Mouse (Mus musculus) olfactory bulb, adult 2 months (tissue): ENCODE measurements at regions not wholly inside any gene's neighbourhood (a gene's known extent, or its start where the extent isn't known, plus 50 kb on each side); places are given as distances from the start of the nearest gene placed in this dataset.

Experiments
- H3K27ac ChIP-seq: fragments of 200-500 bp; 2 replicates; pipeline ENCODE4 v1.5.1; 2012; ENCODE audit warnings: low read depth, low read length; ENCODE audit not compliant: insufficient read depth
- H3K4me1 ChIP-seq: fragments of 200-500 bp; 2 replicates; pipeline ENCODE4 v1.6.1; 2012; ENCODE audit warnings: low read length; ENCODE audit not compliant: control insufficient read depth, insufficient read depth
- H3K4me3 ChIP-seq: fragments of 200-500 bp; 2 replicates; pipeline ENCODE4 v1.5.1; 2012; ENCODE audit warnings: mild to moderate bottlenecking, low read depth, low read length, moderate library complexity; ENCODE audit not compliant: insufficient read depth
- CTCF ChIP-seq: fragments of 200-500 bp; IDR thresholded peaks from 2 replicates; pipeline ENCODE4 v1.5.1; 2012; ENCODE audit warnings: low read depth, mild to moderate bottlenecking, low read length, moderate library complexity; ENCODE audit not compliant: insufficient read depth
- POLR2A ChIP-seq: fragments of 200-500 bp; IDR thresholded peaks from 2 replicates; pipeline ENCODE4 v1.6.1; 2012; ENCODE audit warnings: mild to moderate bottlenecking, low read depth, low read length, moderate library complexity; ENCODE audit not compliant: insufficient read depth
- WGBS: fragments of 180-500 bp; shearing (Covaris S2); methylation state at CpG from one replicate; pipeline ENCODE4 v1.1.7; 2018; 5-methylcytosine and 5-hydroxymethylcytosine counted together

DNA sequence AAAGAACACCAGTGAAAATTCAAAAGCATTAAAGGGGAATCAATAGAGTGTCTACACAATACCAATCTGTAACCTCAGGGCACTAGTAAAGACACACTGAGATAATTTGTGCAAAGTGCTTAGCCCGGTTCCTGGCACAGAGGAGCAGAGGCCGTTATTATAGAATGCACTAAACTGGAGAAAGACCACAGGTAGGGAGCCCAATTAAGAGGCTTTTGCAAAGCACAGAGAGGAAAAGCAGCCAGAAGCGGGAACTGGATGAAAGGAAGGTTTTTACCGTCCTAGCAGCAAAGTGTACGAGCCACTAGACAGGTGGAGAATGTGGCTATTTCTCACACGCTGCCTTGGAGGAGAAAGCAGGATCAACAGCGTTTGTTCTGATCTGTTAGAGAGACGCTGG is 518.9 kb upstream of the Nox3 start:
- TF ChIP-seq POLR2A (no peak), CTCF (no peak)
- 76% methylated on average over 8 of the region's 8 CpGs for WGBS
- Histone ChIP-seq H3K4me3 (no peak overlapping the region), H3K4me1 (no peaks in the 10 kb centered on the region), H3K27ac (no peak overlapping the region)

GRCm38 (mm10) chr17:4216203-4216602 is 520.1 kb upstream of the Nox3 start:
- Histone ChIP-seq H3K27ac (no peak overlapping the region), H3K4me1 (peaks cover 2% of the 10 kb centered on the region; the same call in 1 of the 2 replicates), H3K4me3 (no peak overlapping the region)
- TF ChIP-seq POLR2A (no peak), CTCF (no peak)
- WGBS, result 73% methylated on average over 4 of the region's 4 CpGs

DNA sequence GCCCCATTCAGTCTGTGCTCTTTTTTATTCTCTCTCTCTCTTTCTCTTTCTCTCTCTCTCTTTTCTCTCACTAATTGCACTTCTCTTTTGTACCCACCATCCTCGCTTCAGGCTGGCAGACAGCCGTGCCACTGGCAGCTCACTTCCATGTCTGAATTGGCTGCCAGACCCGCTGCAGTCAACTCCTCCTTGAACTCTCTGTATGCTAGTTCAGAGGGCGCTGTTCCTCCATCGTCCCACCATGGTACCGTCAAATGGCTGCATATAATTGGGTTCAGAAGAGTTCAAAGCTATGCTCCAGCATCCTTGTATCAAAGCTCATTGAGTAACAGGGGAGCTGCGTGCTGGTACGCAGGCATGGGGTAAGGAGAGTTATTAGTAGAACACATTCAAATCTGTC is 520.7 kb upstream of the Nox3 start:
- 57% methylated on average over 8 of the region's 8 CpGs for WGBS
- H3K4me3 ChIP-seq, result no peak overlapping the region
- no peak for TF ChIP-seq CTCF
- TF ChIP-seq POLR2A, result no peak

DNA sequence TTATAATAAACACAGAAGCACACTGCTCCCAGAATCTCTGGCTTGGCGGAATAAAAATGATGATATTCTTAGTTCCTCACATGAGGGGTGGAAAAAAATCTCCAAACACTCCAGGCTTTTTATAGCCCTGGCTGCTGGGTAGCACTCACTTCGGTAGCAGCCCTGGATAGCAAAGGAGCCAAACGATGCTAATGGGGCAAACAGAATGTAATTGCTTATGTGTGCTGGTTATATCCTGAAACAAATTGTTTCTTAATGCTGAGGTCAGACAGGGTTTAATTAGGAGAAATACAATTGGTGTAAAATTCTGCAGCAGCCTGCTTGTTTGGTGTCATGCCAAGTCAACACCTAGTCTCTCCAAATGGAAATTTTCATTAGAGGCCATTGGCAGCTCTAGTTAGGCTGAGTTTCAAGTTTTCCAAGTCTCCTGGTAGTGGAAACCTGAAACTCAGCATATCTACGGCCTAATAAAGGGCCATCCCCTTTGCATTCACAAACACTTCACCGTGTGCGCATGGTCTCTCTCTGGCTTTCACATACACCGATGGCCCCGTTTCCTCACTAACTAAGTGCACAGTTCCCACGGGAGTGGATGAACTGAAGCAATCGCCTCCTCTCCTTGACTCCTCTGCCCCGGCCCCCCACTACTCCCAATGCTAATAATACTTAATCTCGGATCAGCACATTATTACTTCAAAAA is 524.8 kb upstream of the Nox3 start:
- WGBS, result 57% methylated on average over 12 of the region's 12 CpGs
- no peak overlapping the region for H3K27ac ChIP-seq
- peaks cover 2% of the 10 kb centered on the region; the same call in 1 of the 2 replicates for H3K4me1 ChIP-seq
- TF ChIP-seq CTCF, result no peak
- no peak overlapping the region for H3K4me3 ChIP-seq

More for the DNA sequence above, 520.7 kb upstream of the Nox3 start:
- H3K4me1 ChIP-seq, result peaks cover 2% of the 10 kb centered on the region; the same call in 1 of the 2 replicates
- no peak overlapping the region for H3K27ac ChIP-seq

- no peak for TF ChIP-seq POLR2A
- TF ChIP-seq CTCF, result no peak
- WGBS, result 77% methylated on average over 10 of the region's 10 CpGs
- Histone ChIP-seq H3K4me3 (no peak overlapping the region), H3K4me1 (peaks cover 5% of the 10 kb centered on the region; the same call in 1 of the 2 replicates), H3K27ac (no peak overlapping the region)
Observed at GRCm38 (mm10) chr17:4227889-4228288, 531.8 kb upstream of the Nox3 start.

GRCm38 (mm10) chr17:4229969-4230368 is 533.9 kb upstream of the Nox3 start:
- Histone ChIP-seq H3K27ac (no peak overlapping the region), H3K4me3 (no peak overlapping the region), H3K4me1 (peaks cover 8% of the 10 kb centered on the region; the same call in 1 of the 2 replicates)
- 78% methylated on average over 2 of the region's 2 CpGs for WGBS
- TF ChIP-seq CTCF (no peak), POLR2A (no peak)

- Histone ChIP-seq H3K4me3 (no peak overlapping the region), H3K27ac (no peak overlapping the region), H3K4me1 (no peaks in the 10 kb centered on the region)
- whole genome bisulfite sequencing, result 96% methylated on average over 2 of the region's 2 CpGs
- no peak for TF ChIP-seq CTCF
- no peak for TF ChIP-seq POLR2A
Observed at GRCm38 (mm10) chr17:4250476-4250875, 554.4 kb upstream of the Nox3 start.

GRCm38 (mm10) chr17:4265471-4265870 is 569.4 kb upstream of the Nox3 start:
- H3K27ac ChIP-seq, result no peak overlapping the region
- no peak overlapping the region for H3K4me3 ChIP-seq
- H3K4me1 ChIP-seq, result no peaks in the 10 kb centered on the region
- 59% methylated on average over 6 of the region's 6 CpGs for WGBS
- TF ChIP-seq CTCF (no peak), POLR2A (no peak)

DNA sequence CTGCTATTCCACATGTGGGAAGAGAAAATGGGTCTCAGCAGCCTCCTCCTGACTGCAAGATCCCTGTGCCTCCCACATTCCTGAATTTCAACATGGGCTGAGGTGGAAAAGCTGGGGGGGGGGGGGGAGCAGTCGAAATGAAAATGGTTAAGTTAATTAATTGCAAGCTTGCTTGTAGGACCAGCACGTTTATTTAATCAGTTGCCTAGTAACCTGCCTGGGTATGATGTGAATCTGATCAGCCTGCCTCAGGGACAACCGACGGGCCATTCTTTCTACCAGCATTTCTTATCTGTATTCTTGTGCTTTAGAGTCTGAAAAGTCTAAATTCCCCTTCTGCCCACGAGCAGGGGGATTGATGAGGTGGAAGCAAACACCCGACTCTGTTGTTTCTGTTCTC is 569.9 kb upstream of the Nox3 start:
- 35% methylated on average over 6 of the region's 6 CpGs for WGBS
- H3K27ac ChIP-seq, result no peak overlapping the region
- TF ChIP-seq POLR2A, result no peak
- TF ChIP-seq CTCF, result no peak
- no peaks in the 10 kb centered on the region for H3K4me1 ChIP-seq
- H3K4me3 ChIP-seq, result no peak overlapping the region
